Mouse (Mus musculus): ENCODE measurements around the gene Sez6. TPM values are rescaled to one million over a fixed set of nuclear protein-coding genes. Genes with fewer than 3 reads are reported as not detected.

The Sez6 gene
- polyA plus RNA-seq, 1 experiment from 2014 or later: 110 TPM

- ATAC-seq (ENCODE audit: low FRiP score) (peak; percentile 6; the same call in 1 of the 2 replicates), DNase-seq (ENCODE audit: low spot score) (no peak)
- Histone ChIP-seq H3K27ac (peak overlapping the region; percentile 94), H3K36me3 (replicated peaks; ENCODE audit: control insufficient read depth, insufficient read depth) (no peaks in the 10 kb centered on the region), H3K4me1 (replicated peaks; ENCODE audit: control insufficient read depth, insufficient read depth, low read length) (peaks cover 56% of the 10 kb centered on the region), H3K9ac (peak overlapping the region; percentile 95), H3K4me3 (replicated peaks; ENCODE audit: low read length) (peak overlapping the region; percentile 81), H3K27me3 (ENCODE audit: control insufficient read depth, insufficient read depth, low read length) (peaks cover 12% of the 10 kb centered on the region), H3K4me2 (replicated peaks) (peak overlapping the region; percentile 87), H3K9me3 (ENCODE audit: control insufficient read depth, low read length) (no peaks in the 10 kb centered on the region)
- 2% methylated on average over 41 of the region's 41 CpGs for WGBS
These were observed 1.2 kb downstream of the Sez6 start for GRCm38 (mm10) chr11:77931541-77932433.

- peak overlapping the region; percentile 81 for H3K4me3 ChIP-seq (replicated peaks; ENCODE audit: low read length)
- H3K27me3 ChIP-seq (ENCODE audit: control insufficient read depth, insufficient read depth, low read length): peaks cover 12% of the 10 kb centered on the region
- no peaks in the 10 kb centered on the region for H3K36me3 ChIP-seq (replicated peaks; ENCODE audit: control insufficient read depth, insufficient read depth)
- H3K9me3 ChIP-seq (ENCODE audit: control insufficient read depth, low read length): no peaks in the 10 kb centered on the region
- DNase-seq (ENCODE audit: low spot score) (no peak), ATAC-seq (ENCODE audit: low FRiP score) (no peak)
- H3K4me2 ChIP-seq (replicated peaks): peak overlapping the region; percentile 87
- H3K9ac ChIP-seq: peak overlapping the region; percentile 95
- H3K4me1 ChIP-seq (replicated peaks; ENCODE audit: control insufficient read depth, insufficient read depth, low read length): peaks cover 60% of the 10 kb centered on the region
- 41% methylated on average over 5 of the region's 5 CpGs for WGBS
- H3K27ac ChIP-seq: peak overlapping the region; percentile 94
These were observed 2.0 kb downstream of the Sez6 start for GRCm38 (mm10) chr11:77932576-77932975.

- ATAC-seq (ENCODE audit: low FRiP score): peak; percentile 39; the same call in 1 of the 2 replicates
- peak overlapping the region; percentile 81 for H3K4me3 ChIP-seq (replicated peaks; ENCODE audit: low read length)
- H3K4me2 ChIP-seq (replicated peaks): peak overlapping the region; percentile 87
- no peaks in the 10 kb centered on the region for H3K9me3 ChIP-seq (ENCODE audit: control insufficient read depth, low read length)
- peaks cover 69% of the 10 kb centered on the region for H3K4me1 ChIP-seq (replicated peaks; ENCODE audit: control insufficient read depth, insufficient read depth, low read length)
- H3K27ac ChIP-seq: peak overlapping the region; percentile 94
- peak overlapping the region; percentile 30 for H3K9ac ChIP-seq
- 0% methylated on average over 4 of the region's 4 CpGs for WGBS
- H3K27me3 ChIP-seq (ENCODE audit: control insufficient read depth, insufficient read depth, low read length): peaks cover 12% of the 10 kb centered on the region
- DNase-seq (ENCODE audit: low spot score): no peak
- no peaks in the 10 kb centered on the region for H3K36me3 ChIP-seq (replicated peaks; ENCODE audit: control insufficient read depth, insufficient read depth)
These were observed 3.5 kb downstream of the Sez6 start for GRCm38 (mm10) chr11:77934111-77934521.

GRCm38 (mm10) chr11:77934568-77935311 is 4.1 kb downstream of the Sez6 start:
- Histone ChIP-seq H3K36me3 (replicated peaks; ENCODE audit: control insufficient read depth, insufficient read depth) (no peaks in the 10 kb centered on the region), H3K9ac (peak overlapping the region; percentile 30; the same call in 1 of the 2 replicates), H3K9me3 (ENCODE audit: control insufficient read depth, low read length) (no peaks in the 10 kb centered on the region), H3K27me3 (ENCODE audit: control insufficient read depth, insufficient read depth, low read length) (peaks cover 14% of the 10 kb centered on the region), H3K27ac (peak overlapping the region; percentile 94), H3K4me3 (replicated peaks; ENCODE audit: low read length) (peak overlapping the region; percentile 81), H3K4me1 (replicated peaks; ENCODE audit: control insufficient read depth, insufficient read depth, low read length) (peaks cover 66% of the 10 kb centered on the region), H3K4me2 (replicated peaks) (peak overlapping the region; percentile 87)
- WGBS: 41% methylated on average over 5 of the region's 5 CpGs
- no peak for DNase-seq (ENCODE audit: low spot score)
- no peak for ATAC-seq (ENCODE audit: low FRiP score)

GRCm38 (mm10) chr11:77936846-77937245 is 6.2 kb downstream of the Sez6 start:
- no peak for DNase-seq (ENCODE audit: low spot score)
- no peak for ATAC-seq (ENCODE audit: low FRiP score)
- H3K27ac ChIP-seq: 0 out of 2 replicates have a peak overlapping the region, but pooled peaks have one; percentile 17
- peak overlapping the region; percentile 26; the same call in 1 of the 2 replicates for H3K9ac ChIP-seq
- H3K9me3 ChIP-seq (ENCODE audit: control insufficient read depth, low read length): no peaks in the 10 kb centered on the region
- peak overlapping the region; percentile 87 for H3K4me2 ChIP-seq (replicated peaks)
- peaks cover 20% of the 10 kb centered on the region for H3K27me3 ChIP-seq (ENCODE audit: control insufficient read depth, insufficient read depth, low read length)
- 0 out of 2 replicates have a peak overlapping the region, but pooled peaks have one; percentile 11 for H3K4me3 ChIP-seq (replicated peaks; ENCODE audit: low read length)
- 7% methylated on average over 7 of the region's 8 CpGs for WGBS
- H3K36me3 ChIP-seq (replicated peaks; ENCODE audit: control insufficient read depth, insufficient read depth): no peaks in the 10 kb centered on the region
- peaks cover 62% of the 10 kb centered on the region for H3K4me1 ChIP-seq (replicated peaks; ENCODE audit: control insufficient read depth, insufficient read depth, low read length)

- DNase-seq (ENCODE audit: low spot score): no peak
- Histone ChIP-seq H3K4me2 (replicated peaks) (peak overlapping the region; percentile 11; the same call in 1 of the 2 replicates), H3K9ac (no peak overlapping the region), H3K9me3 (ENCODE audit: control insufficient read depth, low read length) (no peaks in the 10 kb centered on the region), H3K4me3 (replicated peaks; ENCODE audit: low read length) (no peak overlapping the region), H3K4me1 (replicated peaks; ENCODE audit: control insufficient read depth, insufficient read depth, low read length) (peaks cover 62% of the 10 kb centered on the region), H3K27ac (no peak overlapping the region; the same call in 1 of the 2 replicates), H3K36me3 (replicated peaks; ENCODE audit: control insufficient read depth, insufficient read depth) (no peaks in the 10 kb centered on the region), H3K27me3 (ENCODE audit: control insufficient read depth, insufficient read depth, low read length) (peaks cover 12% of the 10 kb centered on the region; the same call in 1 of the 2 replicates)
- WGBS: 20% methylated on average over 4 of the region's 4 CpGs
- no peak for ATAC-seq (ENCODE audit: low FRiP score)
These were observed 7.2 kb downstream of the Sez6 start for GRCm38 (mm10) chr11:77937649-77938410.

- H3K27me3 ChIP-seq (ENCODE audit: control insufficient read depth, insufficient read depth, low read length): peaks cover 12% of the 10 kb centered on the region; the same call in 1 of the 2 replicates
- H3K4me3 ChIP-seq (replicated peaks; ENCODE audit: low read length): no peak overlapping the region
- 20% methylated on average over 5 of the region's 5 CpGs for WGBS
- DNase-seq (ENCODE audit: low spot score) (no peak), ATAC-seq (ENCODE audit: low FRiP score) (peak; percentile 51; the same call in 1 of the 2 replicates)
- no peaks in the 10 kb centered on the region for H3K9me3 ChIP-seq (ENCODE audit: control insufficient read depth, low read length)
- H3K4me1 ChIP-seq (replicated peaks; ENCODE audit: control insufficient read depth, insufficient read depth, low read length): peaks cover 28% of the 10 kb centered on the region
- H3K4me2 ChIP-seq (replicated peaks): no peak overlapping the region
- H3K36me3 ChIP-seq (replicated peaks; ENCODE audit: control insufficient read depth, insufficient read depth): no peaks in the 10 kb centered on the region
- peak overlapping the region; percentile 74 for H3K27ac ChIP-seq
- H3K9ac ChIP-seq: peak overlapping the region; percentile 39; the same call in 1 of the 2 replicates
These were observed 11.6 kb downstream of the Sez6 start for GRCm38 (mm10) chr11:77942230-77942629.

- no peaks in the 10 kb centered on the region for H3K9me3 ChIP-seq (ENCODE audit: control insufficient read depth, low read length)
- peak; percentile 61 for ATAC-seq (ENCODE audit: low FRiP score)
- peak overlapping the region; percentile 2; the same call in 1 of the 2 replicates for H3K4me2 ChIP-seq (replicated peaks)
- 6% methylated on average over 9 of the region's 9 CpGs for WGBS
- DNase-seq (ENCODE audit: low spot score): peak; percentile 60
- H3K36me3 ChIP-seq (replicated peaks; ENCODE audit: control insufficient read depth, insufficient read depth): no peaks in the 10 kb centered on the region
- H3K4me3 ChIP-seq (replicated peaks; ENCODE audit: low read length): no peak overlapping the region
- H3K27me3 ChIP-seq (ENCODE audit: control insufficient read depth, insufficient read depth, low read length): peaks cover 8% of the 10 kb centered on the region; the same call in 1 of the 2 replicates
- peaks cover 23% of the 10 kb centered on the region for H3K4me1 ChIP-seq (replicated peaks; ENCODE audit: control insufficient read depth, insufficient read depth, low read length)
- peak overlapping the region; percentile 3; the same call in 1 of the 2 replicates for H3K27ac ChIP-seq
- H3K9ac ChIP-seq: no peak overlapping the region
These were observed 17.3 kb downstream of the Sez6 start for GRCm38 (mm10) chr11:77947860-77948259.

Measured in hindbrain, embryonic 14.5 days (tissue).